Comparison of ENCODE assay signal across 8 mouse cellular contexts in genomic region chr2:84556888-84557514, GRCm38 (mm10).
DNase-seq lines count a peak whose midpoint lies in the region; ATAC-seq and TF ChIP-seq lines count a peak whose summit lies in the region.

No protein-coding gene starts in this region.

- intact Hi-C loops in heart, postnatal 36 days (cut with DNase I): loop anchor here (1.0 kb wide), 1 partner anchor 106 kb away; no protein-coding TSS in a partner anchor

- TF ChIP-seq CTCF in Patski (IDR thresholded peaks at IDR 0.05): peak; percentile 45

- WGBS in heart, embryonic 11.5 days (ENCODE audit: insufficient replicate concordance): 46% methylated on average over 10 of the region's 10 CpGs
- WGBS in neural tube, embryonic 12.5 days: 50% methylated on average over 10 of the region's 10 CpGs

- H3K4me3 ChIP-seq in heart, embryonic 11.5 days (ENCODE audit: low read depth, low read length): peak overlapping the region; percentile 22
- H3K4me3 ChIP-seq in neural tube, embryonic 12.5 days: no peak overlapping the region

- peak overlapping the region; percentile 59 for H3K4me2 ChIP-seq in heart, embryonic 11.5 days
- H3K4me2 ChIP-seq in neural tube, embryonic 12.5 days (replicated peaks): peak overlapping the region; percentile 40

- CTCF ChIA-PET in Patski (lab: Charles Lee): interaction anchor here (1.3 to 1.7 kb wide), 3 partner anchors 17 to 60 kb away, joined by 3 to 5 read pairs (median 3); no protein-coding TSS in a partner anchor

- POLR2A ChIA-PET in Patski (lab: Charles Lee): interaction anchor here (0.7 kb wide), 1 partner anchor 58 kb away, joined by 4 read pairs; no protein-coding TSS in a partner anchor

- peak; percentile 57 for ATAC-seq in Patski
- no peak for ATAC-seq in heart, embryonic 11.5 days (replicated peaks; ENCODE audit: insufficient number of reproducible peaks, low FRiP score, low TSS enrichment)
- no peak for ATAC-seq in neural tube, embryonic 12.5 days (ENCODE audit: low FRiP score, low read depth)
- ATAC-seq in inflammation-experienced regulatory T-cells, adult 6 months: no peak

- H3K4me1 ChIP-seq in heart, embryonic 11.5 days (ENCODE audit: control insufficient read depth, insufficient read depth, low read length): no peaks in the 10 kb centered on the region
- no peaks in the 10 kb centered on the region; the same call in 1 of the 2 replicates for H3K4me1 ChIP-seq in neural tube, embryonic 12.5 days

- DNase-seq in heart, adult 18-20 months: peak; percentile 6 to 18
- DNase-seq in heart, postnatal 36 days: no peak
- no peak for DNase-seq in Patski (ENCODE audit: low read depth, low spot score)
- peak; percentile 62 to 72 for DNase-seq in left cerebral cortex, adult 9 months (ENCODE audit: low spot score in 2 of 2)
- DNase-seq in layer of hippocampus, adult 8-10 months (ENCODE audit: low spot score in 2 of 2): no peak

- no peaks in the 10 kb centered on the region for H3K27me3 ChIP-seq in Patski
- H3K27me3 ChIP-seq in heart, embryonic 11.5 days (ENCODE audit: control insufficient read depth, insufficient read depth, low read length): no peaks in the 10 kb centered on the region
- H3K27me3 ChIP-seq in neural tube, embryonic 12.5 days (replicated peaks): no peaks in the 10 kb centered on the region

- H3K9me3 ChIP-seq in heart, embryonic 11.5 days (replicated peaks; ENCODE audit: control insufficient read depth, low read length): no peaks in the 10 kb centered on the region
- no peaks in the 10 kb centered on the region for H3K9me3 ChIP-seq in neural tube, embryonic 12.5 days

- no peak overlapping the region for H3K27ac ChIP-seq in heart, embryonic 11.5 days (ENCODE audit: low read depth, low read length)
- no peak overlapping the region for H3K27ac ChIP-seq in neural tube, embryonic 12.5 days

- H3K36me3 ChIP-seq in heart, embryonic 11.5 days (ENCODE audit: control insufficient read depth, insufficient read depth, low read length): no peaks in the 10 kb centered on the region
- H3K36me3 ChIP-seq in neural tube, embryonic 12.5 days: no peaks in the 10 kb centered on the region

- in situ Hi-C loops in Patski (cut with MboI; ENCODE audit: low pct_unique_long_range_greater_than_20kb): no loop called here

- H3K9ac ChIP-seq in heart, embryonic 11.5 days (ENCODE audit: low read depth, low read length): no peak overlapping the region
- no peak overlapping the region for H3K9ac ChIP-seq in neural tube, embryonic 12.5 days

Comparison
In these comparisons a context has a peak if more than half of its experiments do, and no peak if none do; other contexts are left out.
1. DNase-seq: peak in heart, adult 18-20 months (2 of 2) and left cerebral cortex, adult 9 months (2 of 2); none in heart, postnatal 36 days (0 of 2), Patski (single experiment) and layer of hippocampus, adult 8-10 months (0 of 2).